Mouse (Mus musculus): ENCODE data around the gene Vmn1r3. TPM values are rescaled to one million over a fixed set of nuclear protein-coding genes. Genes with fewer than 3 reads are reported as not detected.

The Vmn1r3 gene
- not detected for polyA plus RNA-seq (2014; fragmentation: Illumina TruSeq; extraction: RNeasy Lipid Tissue Mini Kit (QIAGEN cat#74804); ENCODE audit: low read depth, low replicate concordance)

GRCm38 (mm10) chr4:3185258-3185657, at the start of gene Vmn1r3:
Gene Vmn1r3 (minus strand): TSS chr4:3185358.

DNA sequence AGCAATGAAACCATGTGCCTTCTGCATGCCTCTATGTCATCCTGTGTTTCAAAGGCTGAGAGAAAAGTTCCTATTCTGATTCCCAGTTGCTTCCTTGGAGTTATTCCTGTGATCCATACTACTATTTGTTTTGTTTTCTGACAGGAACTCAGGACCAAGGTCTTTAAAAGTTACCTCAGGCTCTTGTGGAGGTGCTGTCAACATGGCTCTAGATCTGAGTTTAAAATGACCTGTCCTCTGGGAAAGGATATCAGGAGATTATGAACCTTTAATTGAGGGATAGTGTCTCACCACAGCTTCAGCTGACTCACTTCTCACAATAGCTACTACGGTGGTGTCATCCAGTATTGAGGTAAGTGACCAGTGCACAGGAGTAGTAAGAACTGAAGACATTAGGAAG, 18.1 kb downstream of the Vmn1r3 start, which contains the start of gene Vmn1r2:
Vmn1r2 (plus strand) TSS at position 301 of the 400 bp plus-strand sequence.

Other genes with a start within 250 kb of the Vmn1r3 start
- not detected for gene Vmn1r2, start 18.0 kb downstream of the Vmn1r3 start, polyA plus RNA-seq (2014; fragmentation: Illumina TruSeq; extraction: RNeasy Lipid Tissue Mini Kit (QIAGEN cat#74804); ENCODE audit: low read depth, low replicate concordance)